Mouse (Mus musculus) spleen, adult 12 weeks (tissue): Measurements from ENCODE around the gene Mgst3.
A peak's percentile ranks its signal among the peaks of the same experiment; 100 is the strongest.

Source experiments
- DNase-seq: peaks from one replicate; pipeline ENCODE4 v3.0.0; 2022; ENCODE audit warnings: low spot score

Gene Mgst3

DNA sequence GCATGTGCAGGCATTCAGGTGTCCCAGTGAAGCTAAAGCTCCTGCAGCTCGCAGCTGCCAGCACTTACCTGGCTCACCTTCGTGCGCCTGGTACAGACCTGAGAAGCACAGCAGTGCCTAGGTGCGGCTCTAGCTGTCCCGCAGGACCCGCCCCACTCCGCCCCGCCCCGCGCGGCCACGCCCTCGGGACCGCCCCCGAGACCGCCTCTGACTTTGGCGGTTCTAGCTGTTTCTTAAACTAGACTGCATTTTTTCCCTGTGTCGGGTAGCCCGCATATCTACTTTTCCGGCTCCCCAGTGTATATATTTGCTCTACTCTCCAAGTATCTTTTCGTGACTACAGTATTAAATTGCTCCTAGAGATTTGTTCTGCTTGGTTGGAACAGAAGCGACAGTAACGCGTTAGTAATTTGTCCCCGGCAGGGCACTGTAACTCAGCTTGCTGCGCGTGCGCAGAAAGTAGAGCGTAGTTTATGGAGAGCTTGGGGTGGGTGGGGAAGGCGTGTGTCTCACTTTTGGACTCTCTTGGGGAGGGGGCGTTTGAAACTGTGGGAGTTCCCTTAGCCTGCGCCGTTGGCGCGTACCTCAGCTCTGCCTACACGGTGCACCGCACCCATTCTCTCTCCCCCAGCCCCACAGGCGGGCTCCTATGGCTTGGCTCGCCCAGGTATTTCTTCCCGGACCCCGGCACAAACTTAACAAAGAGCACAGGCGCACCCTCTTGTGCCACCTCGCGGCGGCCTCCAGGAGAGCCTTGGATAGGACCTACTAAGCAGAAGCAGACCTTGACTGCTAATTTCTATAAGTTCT, at the start of gene Mgst3:
Mgst3 (minus strand) TSS at position 159 of the 810 bp plus-strand sequence.
- peak; percentile 99 for DNase-seq

DNA sequence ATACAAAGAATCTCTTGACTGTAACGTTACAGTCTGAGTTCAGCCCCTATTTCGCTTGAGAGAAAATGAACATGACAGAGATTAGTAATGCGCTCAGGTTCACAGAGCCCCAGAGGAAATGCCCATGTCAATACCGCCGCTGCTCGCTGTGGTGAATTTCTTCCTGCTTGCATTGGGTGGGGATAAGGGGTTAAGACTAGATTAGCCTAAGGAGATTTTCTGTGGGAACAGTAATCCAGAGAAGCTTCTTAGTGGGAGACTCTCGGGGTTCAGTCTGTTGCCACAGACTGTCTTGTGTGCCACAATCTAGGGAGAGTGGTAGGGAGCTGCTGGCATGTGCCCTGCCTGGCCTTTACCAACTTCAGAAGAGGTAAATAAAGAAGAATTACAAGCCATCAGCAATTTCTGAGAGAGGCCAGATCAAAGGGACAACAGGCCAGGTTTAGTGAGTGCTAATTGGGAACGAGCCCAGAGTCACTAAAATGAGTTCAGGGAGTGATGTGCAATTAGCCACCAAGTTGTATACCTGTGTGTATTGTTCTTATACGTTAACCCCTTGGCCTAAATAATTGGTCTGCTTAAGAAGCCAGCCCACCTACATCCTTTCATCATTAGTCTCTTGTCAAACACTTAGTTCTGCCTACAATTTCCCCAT, 44.7 kb upstream of the Mgst3 start:
- DNase-seq: no peak

DNA sequence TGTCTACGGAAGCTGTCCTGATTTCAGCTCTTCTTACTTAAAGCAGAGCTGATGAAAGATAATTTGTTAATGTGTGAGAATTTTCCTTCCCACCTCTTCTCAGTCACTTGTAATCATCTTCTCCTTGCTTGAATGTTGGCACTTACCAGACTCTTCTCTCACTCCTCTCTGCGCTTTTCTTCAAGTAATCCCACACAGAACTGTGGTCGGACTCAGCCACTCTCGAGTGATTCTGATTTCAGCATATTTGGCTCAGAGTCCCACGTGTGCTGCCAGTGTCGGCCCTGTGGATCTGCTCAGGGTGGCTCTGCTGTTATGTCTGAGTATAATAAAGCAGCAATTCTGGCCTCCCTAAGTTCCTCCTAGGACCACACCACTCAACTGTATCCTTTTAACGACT, 43.5 kb upstream of the Mgst3 start:
- no peak for DNase-seq

DNA sequence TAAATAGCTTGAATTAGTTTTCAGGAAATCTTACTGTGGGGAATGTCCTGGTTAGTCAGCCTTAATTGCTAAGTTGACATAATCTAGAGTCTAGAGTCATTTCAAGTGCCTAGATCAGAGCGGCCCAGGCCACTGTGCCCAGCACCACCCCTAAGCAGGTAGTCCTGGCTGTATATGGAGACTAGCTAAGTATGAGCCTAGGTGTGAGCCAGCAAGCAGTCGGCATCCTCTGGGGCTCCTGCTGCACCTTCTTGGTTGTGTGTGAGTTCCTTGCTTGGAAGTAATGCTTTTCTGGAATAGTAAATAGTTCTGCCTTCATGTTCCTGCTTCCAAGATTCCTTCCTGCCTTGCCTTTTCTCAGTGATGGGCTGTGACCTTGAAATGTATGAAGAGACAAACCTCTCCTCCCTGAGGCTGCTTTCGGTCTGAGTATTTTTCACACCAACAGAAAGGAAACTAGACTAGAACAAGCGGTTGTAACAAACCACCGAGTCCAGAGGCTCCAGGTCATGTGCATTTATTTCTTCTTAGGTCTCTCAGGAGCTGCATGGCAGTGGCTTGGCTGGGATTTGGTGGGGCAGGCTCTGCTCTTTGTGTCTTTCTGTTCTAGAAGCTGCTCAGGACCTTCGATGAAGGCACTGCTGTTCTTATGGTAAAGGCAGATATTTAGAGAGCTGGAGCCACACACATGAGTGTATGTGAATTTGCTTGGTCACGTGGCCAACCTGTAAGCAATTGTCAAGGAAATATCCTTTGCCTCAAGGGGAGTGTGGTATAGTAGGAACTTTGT, 42.7 kb upstream of the Mgst3 start:
- DNase-seq: no peak

DNA sequence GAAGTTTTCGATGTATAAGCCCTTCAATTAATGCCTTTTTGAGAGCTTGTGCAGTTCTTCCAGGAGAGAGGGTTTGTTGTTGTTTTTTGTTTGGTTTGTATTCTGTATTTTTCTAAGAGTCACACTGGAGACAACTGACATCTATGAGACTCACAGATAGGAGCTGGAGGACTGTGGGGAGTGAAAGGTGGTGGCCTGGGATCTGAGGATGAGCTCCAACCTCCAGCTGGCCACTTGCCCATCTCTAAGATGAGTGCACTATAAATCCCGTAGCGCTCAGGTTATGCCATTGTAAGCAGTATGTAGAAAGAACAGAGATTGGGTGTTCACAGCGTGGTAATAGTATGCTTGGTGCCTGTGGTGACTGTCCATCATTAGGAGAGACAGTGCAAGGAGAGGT, 41.3 kb upstream of the Mgst3 start:
- DNase-seq: no peak

DNA sequence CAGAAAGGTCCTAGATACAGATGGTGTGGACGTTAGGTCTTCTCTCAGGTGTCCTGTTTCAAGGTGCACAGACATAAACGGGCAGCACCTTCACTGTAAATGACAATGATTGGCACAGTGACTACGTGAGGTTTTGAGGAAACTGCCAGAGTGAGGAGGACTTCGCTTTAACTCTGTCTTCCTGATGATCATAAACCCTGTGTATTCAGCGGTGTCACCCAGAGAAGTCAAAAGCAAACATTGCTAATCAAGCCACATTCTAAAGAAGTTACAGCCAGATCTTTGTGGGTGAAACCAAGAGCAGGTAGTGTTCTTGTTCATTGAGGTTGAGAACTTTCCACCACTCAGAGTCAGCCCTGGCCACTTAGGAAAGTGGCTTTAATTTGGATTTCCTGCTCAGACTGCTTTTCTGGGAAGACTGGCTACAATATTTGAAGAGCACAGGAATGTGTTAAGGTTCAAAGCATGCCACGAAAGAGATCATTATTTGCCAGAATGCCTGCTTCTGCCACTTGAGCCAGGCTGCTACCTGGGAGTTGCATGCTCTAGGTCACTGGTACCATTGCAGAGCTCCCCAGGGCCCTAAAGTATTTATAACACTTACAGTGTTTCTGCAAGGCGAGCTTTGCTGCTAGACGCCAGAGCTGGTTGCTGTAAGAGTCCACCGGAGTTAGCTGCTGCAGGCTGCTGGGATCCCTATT, 37.5 kb upstream of the Mgst3 start:
- no peak for DNase-seq

DNA sequence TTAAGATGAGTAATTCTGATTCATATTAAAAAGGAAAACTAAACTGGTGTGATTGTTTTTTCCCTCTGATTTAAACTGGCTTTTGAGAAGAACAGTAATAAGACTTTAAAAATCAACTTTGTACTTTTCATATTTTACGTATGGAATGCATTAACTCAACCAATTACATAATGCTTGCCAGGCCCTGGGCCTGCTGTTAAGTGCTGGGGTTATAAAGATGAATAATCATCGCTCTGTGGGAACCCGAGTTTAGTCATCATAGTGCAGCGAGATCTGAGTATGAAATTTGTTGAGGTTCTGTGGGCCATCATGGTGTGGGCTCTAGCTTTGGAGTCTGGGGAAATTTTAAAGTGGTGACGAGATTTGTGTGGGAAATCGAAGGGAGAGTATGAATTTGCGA, 33.0 kb upstream of the Mgst3 start:
- DNase-seq: no peak

DNA sequence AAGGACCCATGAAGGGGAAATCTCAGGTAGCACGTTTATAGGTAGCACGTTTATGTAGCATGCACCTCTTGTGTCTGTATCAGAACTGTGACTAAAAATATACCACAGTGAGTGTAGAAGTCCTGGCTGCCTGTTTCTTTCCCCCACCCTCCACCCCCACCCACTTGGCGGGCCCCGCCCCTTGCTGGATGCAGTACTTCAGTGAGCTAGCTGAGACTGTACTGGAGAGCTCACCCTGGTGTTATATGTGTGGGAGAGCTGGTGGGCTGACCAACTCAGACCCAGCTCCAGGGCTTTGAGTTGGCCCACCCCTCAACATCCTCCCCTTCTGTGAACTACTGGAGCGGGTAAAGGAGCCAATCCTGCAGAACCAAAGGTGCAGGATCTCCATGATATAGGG, 31.9 kb upstream of the Mgst3 start:
- DNase-seq: no peak

DNA sequence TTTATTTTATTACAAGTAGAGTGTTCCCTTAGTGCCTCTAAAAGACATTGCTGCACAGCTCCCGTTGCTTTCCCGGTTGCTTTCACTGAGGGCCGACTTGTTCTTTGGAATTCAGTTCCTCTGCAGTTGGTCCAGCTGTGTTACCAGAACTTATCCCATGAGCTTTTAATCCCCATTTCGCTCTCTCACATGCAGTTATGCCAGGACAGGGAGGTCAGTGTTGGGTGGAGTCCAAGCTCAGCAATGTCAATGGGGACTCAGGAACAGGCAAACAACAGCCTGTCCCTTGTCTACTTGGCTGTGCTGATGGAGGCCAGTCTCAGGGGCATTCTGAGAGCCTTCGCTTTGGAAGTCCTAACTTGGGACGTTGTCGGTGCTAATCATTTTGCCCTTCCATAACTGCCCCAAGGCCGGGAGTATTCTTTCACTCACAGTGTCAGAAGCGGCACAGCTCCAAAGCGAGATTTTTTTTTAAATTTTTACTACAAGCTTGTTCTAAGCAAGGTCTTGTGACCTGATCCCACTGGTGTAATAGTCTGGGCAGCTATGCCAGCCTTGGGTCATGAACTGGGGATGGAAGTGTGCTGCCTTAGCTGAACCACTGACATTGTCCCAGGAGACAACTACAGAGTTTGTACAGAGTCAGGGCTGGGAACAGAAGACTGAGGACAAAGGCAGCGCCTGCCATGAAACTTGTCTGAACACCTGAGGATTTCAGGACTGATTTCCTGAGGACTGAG, 29.0 kb upstream of the Mgst3 start:
- no peak for DNase-seq

DNA sequence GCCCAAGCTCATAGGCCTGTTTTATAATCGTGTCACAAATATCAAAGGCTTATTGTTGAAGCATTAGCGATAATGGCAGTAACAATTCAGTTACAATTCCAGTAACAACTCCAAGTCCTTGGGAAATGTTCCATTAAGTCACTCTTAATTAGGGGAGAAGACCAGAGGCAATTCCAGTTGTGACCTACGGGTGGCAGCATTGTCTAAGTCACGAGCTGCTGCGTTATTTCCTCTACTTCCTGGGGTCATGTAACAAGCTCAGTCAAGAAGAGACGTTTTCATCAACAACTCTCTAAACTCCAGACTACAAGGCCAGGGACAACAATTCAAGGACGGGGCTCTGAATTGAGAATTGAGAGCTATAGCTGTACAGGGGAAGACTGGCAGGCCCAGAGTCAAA, 21.2 kb upstream of the Mgst3 start:
- DNase-seq: peak; percentile 34

DNA sequence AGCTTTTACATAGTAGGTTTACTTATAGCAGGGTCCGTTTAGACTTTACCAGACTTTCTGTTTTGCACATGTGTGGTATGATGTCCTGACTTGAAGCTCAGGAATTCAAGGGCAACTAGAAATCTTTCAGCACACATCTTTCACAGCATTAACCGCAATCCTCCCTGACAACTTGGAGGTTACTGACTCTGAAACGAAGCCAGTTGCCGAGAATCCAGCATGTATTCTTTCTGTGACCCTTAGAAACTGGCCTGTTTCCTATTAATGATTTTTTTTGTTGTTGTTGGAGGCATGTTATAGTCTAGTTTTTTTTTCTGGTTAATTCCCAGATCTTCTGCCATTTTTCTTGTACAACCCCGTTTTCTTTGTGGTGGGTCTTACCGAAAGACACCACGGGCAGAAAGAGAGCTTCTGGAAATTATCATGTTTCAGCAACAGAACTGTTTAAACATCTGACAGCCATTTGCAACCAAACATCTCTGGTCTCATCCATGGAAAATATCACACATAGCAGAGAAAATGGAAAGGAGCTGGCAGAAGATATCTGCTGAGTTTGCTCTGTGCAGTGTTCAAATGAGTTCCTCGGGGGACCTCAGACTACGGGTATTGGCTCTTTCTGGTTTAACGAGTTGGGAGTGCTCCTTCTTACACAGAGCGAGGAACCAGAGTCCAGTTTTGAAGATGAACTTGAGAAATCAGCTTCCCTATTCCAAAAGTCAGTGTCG, 18.5 kb upstream of the Mgst3 start:
- no peak for DNase-seq

DNA sequence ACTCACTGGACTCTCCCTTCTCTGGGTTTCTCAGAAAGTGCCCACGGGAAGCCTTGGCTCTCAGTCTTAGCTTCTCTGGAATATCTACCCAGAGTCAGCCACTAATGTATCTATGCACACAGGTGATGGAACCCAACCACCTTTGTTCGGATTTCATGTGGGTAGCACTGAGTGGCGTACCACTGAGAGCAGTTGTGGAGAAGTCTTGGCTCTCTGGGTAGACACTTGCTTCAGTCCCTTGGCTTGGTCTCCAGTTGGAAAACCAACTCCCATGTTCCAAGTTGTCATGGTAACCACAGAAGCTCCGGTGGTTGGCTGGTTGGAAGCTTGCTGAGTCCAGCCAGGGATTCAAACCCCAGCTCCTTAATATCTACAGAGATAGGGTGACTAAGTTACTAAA, 16.0 kb upstream of the Mgst3 start:
- DNase-seq: no peak

DNA sequence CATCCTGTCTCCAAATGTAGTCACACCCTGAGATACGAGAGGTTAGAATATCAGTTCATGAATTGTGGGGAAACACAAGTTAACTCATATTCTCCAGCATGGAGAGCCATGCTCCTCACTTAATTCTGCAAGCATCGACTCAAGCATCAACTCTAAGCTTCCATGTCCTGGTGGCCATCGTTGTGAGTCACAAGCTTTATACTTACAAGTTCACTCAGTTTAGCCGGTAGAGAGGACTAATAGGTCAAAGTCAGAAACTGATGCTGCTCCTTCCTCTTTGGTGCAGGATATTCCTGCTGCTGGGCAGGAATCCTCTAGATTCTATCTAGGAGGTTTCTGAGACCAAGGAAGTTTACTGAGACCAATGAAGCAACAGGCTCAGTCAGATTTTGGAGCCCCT, 11.6 kb upstream of the Mgst3 start:
- DNase-seq: no peak

DNA sequence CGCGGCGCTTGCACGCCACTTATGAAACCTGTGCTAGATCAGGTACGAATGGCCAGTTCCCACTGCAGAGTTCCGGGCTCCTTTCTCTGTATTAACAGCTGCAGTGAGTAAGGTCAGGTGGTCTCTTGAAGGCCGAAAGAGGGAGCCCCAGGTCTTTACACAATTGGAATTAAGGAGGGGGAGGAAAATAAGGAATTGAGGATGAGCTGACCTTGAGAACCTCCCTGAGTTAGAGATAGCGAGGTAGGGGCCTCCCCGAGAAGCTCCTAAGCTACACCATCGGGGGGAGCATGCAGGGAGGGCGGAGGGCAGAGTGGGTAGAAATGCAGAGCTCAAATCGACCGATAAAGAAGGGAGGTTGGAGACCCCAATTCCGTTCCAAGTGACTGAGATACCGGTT, 360 bp downstream of the Mgst3 start:
- DNase-seq: peak; percentile 29

DNA sequence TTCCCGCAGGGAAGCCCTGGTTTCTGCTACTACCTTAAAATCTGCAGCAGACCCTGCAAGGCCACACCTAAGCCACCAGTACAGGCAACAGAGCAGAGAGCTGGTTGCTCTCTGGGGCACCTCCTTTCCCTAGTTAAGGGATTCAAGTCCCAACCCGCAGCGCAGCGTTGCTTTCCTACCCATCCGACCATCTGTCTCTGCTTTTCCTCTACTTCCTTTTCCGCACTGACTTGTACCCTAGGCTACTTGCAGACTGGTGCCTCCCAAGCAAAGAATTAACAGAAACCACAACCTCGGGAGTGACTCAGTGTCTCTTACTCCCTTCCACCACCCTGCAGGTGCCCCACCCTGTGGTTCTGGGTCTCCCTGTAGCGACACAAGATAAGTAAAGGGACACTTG, 954 bp downstream of the Mgst3 start:
- DNase-seq: peak; percentile 45

DNA sequence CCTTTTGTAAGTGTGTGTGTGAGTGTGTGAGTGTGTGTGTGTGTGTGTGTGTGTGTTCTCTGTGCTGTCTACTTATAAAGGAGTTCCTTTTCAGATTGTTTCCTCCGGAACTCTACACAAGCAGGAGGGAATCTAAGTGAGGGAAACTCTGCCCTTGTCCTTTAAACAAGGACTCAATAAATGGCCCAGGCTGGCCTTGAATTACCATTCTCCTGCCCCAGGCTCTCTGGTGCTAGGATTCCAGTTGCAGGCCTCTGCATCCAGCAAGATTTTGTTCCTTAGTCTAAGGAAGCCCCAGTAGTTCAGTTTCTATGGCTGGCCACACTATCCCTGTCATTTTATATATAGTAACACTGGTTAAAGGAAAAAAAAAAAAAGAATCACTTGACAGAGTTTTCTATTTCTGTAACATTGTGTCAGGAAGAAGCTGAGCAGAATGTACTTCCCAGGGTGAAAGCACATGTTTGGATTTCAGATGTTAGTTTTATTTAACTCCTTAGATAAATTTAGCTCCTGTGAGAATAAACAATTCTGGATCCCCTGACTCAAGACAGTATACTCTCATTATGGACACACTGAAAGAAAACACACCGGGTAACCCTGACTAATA, 1.5 kb downstream of the Mgst3 start:
- no peak for DNase-seq

DNA sequence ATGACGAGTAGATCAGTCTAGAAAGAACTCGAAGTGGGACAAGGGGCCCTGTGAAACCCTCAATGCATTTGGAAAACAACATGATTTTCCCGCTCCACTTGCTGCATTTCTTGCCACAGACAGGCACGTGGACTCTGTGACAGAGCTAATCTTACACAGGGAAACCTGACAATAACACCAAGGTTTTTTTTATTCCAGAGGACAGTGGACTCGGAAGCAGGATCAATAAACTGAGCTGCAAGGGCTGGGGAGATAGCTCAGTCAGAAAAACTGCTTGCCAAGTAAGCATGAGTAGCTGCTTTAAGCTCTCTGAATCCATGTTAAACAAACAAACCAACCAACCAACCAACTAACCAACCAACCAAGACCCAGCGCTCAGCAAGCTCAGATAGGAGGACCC, 2.4 kb downstream of the Mgst3 start:
- DNase-seq: no peak

DNA sequence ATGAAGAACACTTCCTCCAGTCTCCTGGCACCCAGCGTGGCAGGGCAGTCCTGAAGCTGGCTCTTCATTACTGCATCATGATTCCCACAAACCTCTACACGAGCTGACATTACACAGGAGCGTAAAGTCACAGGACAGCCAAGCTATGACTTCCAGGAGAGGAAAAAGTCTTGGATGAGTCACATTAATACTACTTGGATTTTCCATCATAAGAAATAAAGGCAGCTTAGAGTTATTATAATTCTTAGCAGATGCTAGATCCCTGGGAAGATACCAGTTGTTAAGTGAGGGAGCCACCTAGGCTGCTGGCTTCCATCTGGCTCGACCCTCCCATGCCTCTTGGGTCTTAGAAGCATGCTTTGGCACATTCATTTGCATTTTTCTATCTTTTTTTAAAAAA, 3.3 kb downstream of the Mgst3 start:
- no peak for DNase-seq

DNA sequence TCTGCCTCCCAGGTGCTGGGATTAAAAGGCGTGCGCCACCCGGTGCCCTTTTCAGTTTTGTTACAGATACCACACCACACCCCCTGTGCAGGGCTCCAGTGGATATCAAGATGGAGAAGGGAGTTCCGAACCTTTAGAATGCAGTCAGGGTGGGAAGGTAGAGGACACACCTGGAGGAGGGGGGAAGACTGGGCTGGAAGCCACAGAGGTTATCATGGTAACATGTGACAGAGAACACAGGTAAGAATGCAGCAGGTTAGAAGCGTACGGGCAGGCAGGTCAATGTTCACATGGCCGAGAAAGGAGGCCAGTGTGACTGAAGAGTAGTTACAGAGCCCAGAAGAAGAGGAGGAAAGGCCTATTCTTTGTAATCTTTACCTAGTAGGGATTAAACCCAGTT, 4.1 kb downstream of the Mgst3 start:
- DNase-seq: no peak

DNA sequence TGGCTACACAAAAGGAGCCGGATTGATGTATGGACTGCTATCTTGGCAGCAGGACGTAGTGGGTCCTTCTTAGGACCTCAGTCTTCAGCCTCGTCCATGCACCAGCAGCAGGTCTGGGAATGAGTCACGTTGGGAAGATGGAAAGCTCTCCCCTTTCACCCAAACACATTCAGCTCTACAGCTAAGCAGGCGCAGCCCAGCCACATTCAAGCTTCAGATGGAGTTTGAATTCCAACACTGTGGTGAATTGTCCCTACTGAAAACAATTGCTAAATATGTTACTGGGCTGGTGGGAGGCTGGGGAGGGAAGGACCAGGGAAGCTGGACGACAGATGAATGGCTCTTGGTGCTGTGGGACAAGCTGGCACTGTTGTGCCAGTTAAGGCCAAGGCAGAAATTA, 5.1 kb downstream of the Mgst3 start:
- no peak for DNase-seq

DNA sequence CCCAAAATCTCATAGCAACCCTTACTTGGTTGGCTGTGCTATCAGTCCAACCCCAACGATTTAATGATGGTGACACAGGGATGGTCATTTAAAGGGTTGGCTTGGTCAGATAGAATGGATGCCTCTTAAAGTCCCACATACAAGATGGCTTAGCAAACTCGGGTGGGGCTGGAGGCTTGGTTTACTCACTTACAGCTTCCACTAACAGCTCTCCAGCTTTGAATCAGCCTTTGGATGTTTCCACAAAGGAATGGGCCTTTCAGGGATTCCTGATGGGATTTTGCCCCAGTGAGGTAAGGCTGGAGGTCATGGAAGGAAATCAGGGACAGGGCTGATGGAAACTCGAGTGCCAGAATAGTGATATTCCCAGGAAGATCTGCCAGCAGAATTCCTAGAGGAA, 5.8 kb downstream of the Mgst3 start:
- no peak for DNase-seq
